Mouse (Mus musculus) layer of hippocampus, postnatal 36 days (tissue): ENCODE measurements around the gene Vmn1r44. TPM values are rescaled to one million over a fixed set of nuclear protein-coding genes. Genes with fewer than 3 reads are reported as not detected.
"Not testable (repeated sequence)": the region's sequence is repeated elsewhere in the genome, so short reads cannot be mapped to it uniquely, and the experiment has no call there.

Experiments
- DNase-seq, 2 experiments: peaks; one replicate each; pipeline ENCODE4 v3.0.0; 2022
- total RNA-seq, 2 experiments: library from RNA; stranded (reverse); gene quantifications; 2 replicates each; pipeline ENCODE4 v1.2.3; 2021

The Vmn1r44 gene
- total RNA-seq, result not detected

DNA sequence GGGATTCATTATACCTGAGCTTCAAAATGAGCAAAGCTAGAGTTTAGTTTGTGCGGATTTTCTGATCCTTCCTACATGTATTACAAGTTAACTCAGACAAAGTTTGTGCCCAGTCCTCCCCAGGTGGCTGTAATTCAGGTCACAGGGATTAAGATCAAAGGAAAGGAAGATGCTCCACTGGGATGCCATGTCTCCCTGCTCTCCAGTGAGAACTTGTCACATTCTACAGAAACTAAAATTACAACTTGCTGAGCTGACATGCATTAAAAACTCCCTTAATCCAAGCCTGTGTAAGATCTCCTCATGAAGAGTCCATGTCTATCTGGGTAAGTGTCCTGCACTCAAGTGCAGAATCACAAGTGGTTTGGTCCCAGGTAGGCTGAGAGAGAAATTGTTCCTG lies at the start of gene Vmn1r44:
TSS of gene Vmn1r44 (plus strand) at position 301 of the 400 bp plus-strand sequence.
- DNase-seq, result no peak

DNA sequence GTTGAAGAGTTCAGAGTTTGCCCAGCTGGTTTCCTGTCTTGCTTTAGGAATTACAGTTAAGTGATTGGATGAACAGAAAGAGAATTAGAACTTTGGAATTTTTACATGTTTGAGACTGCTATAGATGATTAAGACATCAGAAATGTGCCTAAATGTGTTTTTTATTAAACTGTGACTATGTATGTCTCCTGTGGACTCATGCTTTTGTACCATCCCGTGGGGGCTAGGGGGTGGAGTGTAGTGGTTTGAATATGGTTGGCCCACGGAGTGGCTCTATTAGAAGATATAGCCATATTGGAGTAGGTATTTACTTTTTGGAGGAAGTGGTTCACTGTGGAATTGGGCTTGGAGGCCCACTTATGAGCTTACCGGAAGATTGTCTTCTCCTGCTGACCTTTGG lies 25.9 kb upstream of the Vmn1r44 start:
- no peak for DNase-seq

DNA sequence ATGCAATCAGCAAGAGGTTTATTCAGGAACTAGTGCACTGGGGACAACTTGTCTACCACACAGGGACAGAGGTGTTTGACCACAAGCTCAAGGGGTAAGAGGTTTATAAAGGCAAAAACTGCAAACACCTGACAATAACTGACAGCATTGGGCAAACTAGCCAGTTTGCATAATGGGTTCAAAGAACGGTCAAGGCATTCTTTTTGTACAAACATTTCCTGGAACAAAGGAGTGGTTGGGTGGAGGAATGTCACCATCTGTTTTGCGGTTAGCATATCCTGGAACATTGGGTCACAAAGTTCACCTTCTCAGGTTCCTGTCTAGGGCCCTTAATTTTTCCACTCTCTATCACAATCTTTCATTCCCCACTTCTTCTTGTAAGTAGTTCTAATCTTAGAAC lies 23.6 kb upstream of the Vmn1r44 start:
- DNase-seq, result no peak

DNA sequence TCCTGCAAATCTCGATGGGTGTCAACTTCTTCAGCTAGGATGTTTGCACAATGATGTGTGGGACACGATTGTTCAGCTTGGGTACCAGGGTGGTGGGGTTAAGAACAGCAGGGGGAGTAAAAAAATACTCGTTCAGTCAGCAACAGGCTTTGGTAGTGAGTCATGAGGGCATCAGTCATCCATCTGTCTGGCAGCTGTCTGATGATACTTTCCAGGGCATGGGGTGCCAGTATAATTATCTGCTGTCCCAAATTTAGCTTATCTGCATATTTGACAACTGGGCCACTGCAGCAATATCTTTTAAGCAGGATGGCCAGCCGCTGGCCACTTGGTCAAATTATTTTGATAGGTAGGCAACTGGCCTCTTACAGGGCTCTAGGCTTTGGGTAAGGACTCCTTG lies 19.7 kb upstream of the Vmn1r44 start:
- DNase-seq, result no peak

DNA sequence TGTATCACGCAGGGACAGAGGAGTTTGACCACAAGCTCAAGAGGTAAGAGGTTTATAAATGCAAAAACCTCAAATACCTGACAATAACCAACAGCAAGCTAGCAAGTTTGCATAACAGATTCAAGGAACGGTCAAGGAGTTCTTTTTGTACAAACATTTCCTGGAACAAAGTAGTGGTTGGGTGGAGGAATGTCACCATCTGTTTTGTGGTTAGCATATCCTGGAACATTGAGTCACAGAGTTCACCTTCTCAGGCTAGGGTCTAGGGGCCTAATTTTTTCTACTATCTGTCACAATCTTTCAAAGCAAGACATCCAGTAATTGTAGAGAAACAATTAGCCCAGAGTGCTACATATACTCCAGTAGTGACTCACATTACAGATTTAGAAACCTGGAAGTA lies 16.2 kb upstream of the Vmn1r44 start:
- no peak for DNase-seq

DNA sequence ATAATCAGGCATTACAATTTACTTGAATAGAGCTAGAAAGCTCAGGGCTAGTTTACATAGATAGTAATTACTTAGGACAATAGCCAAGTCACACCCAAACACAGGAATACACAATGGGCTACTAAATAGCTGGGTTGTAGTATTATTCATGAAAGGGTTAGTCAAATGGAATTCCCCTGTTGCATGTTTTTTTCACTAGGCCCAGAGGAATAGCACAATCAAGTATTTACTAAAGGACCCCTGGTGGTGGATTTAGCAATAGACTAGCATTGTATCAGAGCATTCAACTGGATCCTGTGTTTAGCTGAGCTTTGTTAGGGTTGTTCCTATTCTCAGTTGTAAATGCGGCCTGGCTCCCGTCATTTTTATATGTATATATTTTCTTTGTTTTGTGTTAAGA lies 15.5 kb upstream of the Vmn1r44 start:
- no peak for DNase-seq

DNA sequence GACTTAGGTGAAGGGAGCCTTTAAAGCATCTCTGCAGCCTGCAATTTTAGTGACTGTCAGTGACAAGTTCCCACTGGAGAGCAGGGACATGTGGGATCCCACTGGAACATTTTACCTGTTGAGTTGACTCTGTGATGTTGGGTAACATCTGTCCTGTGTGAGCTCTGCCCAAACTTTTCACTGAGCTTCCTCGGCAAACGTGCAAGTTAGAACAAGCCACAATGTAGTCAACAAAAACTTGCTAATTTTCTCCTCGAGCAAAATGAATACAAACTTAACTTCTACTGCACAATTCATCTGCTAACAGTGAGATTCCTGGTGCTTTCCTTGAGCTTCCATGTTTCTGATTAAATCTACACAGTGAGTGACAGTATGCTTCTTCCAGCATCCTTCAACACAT lies 7.1 kb upstream of the Vmn1r44 start, which contains the start of the genes Vmn1r42 and Vmn1r43:
TSS of gene Vmn1r42 (minus strand) at position 101 of the 400 bp plus-strand sequence.
TSS of gene Vmn1r43 (minus strand) at position 101 of the 400 bp plus-strand sequence.
- not testable (repeated sequence) for DNase-seq

DNA sequence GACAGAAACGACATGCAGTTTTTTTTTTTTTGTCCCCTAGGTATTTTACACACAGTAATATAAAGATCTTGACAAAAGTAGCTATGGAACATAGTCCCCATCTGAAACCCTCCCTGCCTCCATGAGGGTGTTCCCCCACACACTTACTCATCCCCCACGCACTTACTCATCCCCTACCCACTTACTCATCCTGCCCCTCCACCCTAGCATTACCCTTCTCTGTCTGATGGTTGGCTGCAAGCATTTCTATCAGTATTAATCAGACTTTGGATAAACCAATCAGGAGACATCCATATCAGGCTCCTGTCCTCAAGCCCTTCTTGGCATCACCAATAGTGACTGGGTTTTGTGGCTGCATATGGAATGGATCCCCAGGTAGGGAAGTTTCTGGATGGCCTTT lies 6.5 kb upstream of the Vmn1r44 start:
- no peak for DNase-seq

DNA sequence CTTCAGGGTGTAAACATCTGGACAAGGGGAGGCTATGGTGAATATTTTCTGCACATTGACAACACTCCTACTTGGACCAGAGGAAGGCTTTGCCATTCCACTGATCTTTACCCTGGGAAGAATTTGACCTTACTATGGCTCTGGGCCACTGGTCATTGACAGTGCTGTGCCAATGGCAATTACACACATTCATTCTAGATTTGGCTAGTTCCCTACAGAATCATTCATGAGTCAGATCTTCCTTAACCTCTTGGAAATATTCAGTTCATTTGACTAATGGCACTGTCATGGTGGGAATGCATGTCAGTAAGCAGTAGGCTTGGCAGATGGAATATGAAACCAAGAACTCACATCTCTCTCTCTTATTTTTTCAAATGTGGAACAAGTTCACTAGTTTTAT lies 2.6 kb upstream of the Vmn1r44 start:
- no peak for DNase-seq

DNA sequence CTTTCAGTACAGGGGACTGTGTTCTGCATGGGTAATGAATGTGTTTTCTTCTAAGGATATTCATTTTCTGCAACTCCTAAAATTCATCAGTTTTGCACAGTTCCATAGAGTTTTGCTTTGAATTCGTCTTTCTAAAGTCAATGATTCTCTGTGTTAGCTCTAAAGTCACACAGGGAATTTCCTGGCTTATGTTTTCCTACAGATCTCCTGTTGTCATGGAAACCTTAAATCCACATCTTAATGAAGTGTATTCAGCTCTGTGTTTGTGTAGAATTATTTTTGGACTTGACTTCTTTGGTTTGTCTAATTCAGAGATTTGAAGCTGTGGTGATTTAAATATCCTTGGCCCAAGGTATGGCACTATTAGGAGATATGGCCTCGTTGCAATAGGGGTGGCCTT lies 352 bp downstream of the Vmn1r44 start:
- no peak for DNase-seq

DNA sequence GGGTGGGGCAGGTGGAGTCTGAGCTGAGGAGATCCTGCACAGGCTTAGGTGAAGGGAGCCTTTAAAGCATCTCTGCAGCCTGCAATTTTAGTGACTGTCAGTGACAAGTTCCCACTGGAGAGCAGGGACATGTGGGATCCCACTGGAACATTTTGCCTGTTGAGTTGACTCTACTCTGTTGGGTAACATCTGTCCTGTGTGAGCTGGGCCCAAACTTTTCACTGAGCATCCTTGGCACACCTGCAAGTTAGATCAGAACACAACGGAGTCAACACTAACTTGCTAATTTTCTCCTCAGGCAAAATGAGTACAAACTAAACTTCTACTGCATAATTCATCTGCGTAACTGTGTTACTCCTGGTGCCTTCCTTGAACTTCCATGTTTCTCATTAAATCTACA lies 57.0 kb downstream of the Vmn1r44 start, which contains the start of gene Vmn1r45:
TSS of gene Vmn1r45 (minus strand) at position 101 of the 400 bp plus-strand sequence.
- DNase-seq, result not testable (repeated sequence)

DNA sequence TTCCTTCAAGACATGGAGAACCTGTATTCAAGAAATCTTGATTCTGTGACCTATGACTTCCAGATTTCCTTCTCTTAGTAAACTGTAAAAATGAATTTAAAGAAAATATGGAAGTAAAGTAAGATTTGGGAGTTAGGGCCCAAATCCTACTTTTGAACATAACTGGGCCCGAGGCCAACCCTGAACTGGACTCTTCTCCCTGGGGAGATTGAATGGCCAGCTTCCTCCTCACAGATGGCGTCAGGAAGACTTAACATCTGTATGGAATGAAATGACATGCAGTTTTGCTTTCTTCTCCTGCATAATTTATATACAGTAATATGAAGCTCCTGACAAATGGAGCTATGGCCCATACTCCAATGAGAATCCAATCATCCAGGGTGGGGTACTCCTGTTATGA lies 57.5 kb downstream of the Vmn1r44 start:
- DNase-seq, result no peak

Other genes with a start within 250 kb of the Vmn1r44 start
- gene Txnrd3, start 239.7 kb upstream of the Vmn1r44 start, total RNA-seq, result 1 to 10 TPM; 3.3 to 3.6 TPM
- gene Vmn1r40, start 176.1 kb upstream of the Vmn1r44 start, total RNA-seq, result not detected
- not detected for gene Vmn1r41, start 142.9 kb upstream of the Vmn1r44 start, total RNA-seq
- gene Vmn1r42, start 7.2 kb upstream of the Vmn1r44 start, total RNA-seq, result not detected
- not detected for gene Vmn1r43, start 7.2 kb upstream of the Vmn1r44 start, total RNA-seq
- not detected for gene Vmn1r45, start 56.9 kb downstream of the Vmn1r44 start, total RNA-seq
- not detected for gene Vmn1r46, start 85.7 kb downstream of the Vmn1r44 start, total RNA-seq
- gene Vmn1r47, start 132.5 kb downstream of the Vmn1r44 start, total RNA-seq, result not detected
- not detected for gene Vmn1r48, start 153.2 kb downstream of the Vmn1r44 start, total RNA-seq
- gene Vmn1r49, start 194.8 kb downstream of the Vmn1r44 start, total RNA-seq, result not detected
- not detected for gene Vmn1r50, start 217.8 kb downstream of the Vmn1r44 start, total RNA-seq
- not detected for gene Vmn1r51, start 238.9 kb downstream of the Vmn1r44 start, total RNA-seq